Mouse (Mus musculus): ENCODE data around the gene Ulk4.

Gene Ulk4

DNA sequence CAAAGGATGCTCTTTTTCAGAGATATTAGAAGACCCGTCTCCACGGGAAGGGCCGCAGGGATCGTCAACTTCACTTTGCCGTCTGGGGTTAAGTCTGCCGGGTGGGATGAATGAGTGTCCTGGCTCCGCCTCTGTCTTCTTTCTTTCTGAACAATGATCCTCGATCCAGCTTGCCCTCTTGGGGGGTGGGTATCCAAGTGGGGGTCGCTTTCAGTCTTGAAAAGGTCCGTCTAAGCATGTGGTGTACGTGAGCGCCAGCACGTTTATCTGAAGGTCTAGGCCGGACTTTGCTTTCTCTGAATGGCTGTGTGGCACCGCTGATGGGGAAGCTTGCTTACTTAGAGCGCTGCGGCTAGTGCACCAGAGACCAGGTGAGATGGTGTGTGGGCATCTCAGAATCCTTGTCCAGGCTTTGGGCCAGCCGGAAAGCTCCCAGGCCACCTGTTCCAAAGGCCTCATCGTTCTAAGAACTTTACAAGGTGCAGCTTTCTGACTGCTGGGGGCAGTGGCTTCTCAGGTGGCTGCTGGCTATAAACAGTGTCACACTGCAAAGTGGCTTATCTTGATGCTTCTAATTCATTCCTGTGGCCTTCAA lies 23.1 kb upstream of the Ulk4 start:
- DNase-seq (ENCODE audit: low read depth, low spot score) = no peak

DNA sequence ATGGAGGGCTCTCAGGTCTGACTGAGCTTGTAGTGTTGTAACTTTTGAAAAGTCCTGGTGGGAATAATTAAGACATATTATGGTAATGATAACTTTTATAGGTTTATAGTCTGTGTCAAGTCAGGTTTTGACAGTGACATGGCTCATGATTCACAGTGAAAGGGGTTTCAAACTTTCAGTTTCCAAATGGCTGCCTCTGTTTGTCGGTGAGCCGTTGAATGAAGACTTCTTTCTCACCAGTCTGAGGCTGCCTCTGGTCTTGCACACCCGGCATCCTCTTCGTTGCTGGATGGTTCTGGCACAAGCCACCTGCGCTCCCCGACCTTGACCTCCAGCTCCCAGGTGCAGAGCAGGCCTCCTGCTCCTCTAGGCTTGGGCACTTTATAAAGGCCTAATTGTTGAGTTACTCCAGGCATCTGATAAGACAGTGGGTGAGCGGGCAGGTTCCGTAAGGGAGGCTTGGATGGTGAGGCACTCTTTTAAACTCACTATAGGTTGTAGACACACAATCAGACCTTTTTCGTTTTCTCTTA lies 22.3 kb upstream of the Ulk4 start:
- no peak for DNase-seq (ENCODE audit: low read depth, low spot score)

DNA sequence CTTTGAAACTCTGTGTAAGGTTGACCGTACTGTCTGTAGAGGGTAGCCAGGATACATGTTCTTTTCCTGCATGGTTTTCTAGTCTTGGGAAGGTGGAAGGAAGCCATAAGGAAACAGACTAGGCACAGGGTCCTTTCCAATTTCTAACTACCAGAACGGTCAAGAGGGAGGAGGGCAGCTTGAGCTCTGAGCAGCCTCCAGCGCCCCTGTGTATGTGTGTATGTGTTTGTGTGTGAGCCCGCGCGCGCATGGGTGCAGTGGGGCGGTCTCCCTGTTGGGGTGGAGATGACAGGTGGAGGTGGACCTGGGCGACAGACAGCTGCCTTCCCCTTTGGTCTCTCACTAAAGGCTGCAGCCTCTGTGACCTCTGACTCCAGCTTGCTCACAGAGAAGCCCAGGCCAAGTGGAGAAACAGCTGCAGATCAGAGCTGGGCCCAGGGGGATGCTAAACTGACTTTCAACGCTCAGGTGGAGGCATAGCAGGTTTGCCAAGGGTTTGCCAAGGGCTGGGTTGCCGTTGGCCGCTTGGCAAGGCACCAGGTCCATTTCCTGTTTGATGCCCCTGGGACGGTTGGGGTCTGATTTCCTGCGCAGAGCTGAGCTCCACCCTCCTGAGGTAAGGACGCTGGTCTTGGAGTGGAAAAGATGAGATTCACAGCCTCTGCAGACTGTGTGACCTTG lies 21.6 kb upstream of the Ulk4 start:
- DNase-seq (ENCODE audit: low read depth, low spot score) = no peak

DNA sequence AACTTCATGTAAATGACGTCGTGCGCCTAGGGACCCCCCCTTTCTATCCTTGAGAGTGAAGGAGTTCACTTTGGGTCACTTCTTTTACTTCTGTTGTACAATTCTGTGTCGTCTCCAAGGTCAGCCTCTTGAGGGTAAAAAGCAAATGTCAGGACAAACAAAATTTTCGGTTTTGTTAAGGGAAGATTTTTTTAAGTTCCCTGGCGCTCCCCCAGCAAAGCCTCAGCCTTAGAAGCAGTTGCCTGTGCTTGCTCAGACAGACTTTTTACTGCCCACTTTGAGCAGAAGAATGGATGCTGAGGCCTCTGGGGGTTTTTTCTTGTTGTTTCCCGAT lies 21.0 kb upstream of the Ulk4 start:
- DNase-seq (ENCODE audit: low read depth, low spot score) = no peak

DNA sequence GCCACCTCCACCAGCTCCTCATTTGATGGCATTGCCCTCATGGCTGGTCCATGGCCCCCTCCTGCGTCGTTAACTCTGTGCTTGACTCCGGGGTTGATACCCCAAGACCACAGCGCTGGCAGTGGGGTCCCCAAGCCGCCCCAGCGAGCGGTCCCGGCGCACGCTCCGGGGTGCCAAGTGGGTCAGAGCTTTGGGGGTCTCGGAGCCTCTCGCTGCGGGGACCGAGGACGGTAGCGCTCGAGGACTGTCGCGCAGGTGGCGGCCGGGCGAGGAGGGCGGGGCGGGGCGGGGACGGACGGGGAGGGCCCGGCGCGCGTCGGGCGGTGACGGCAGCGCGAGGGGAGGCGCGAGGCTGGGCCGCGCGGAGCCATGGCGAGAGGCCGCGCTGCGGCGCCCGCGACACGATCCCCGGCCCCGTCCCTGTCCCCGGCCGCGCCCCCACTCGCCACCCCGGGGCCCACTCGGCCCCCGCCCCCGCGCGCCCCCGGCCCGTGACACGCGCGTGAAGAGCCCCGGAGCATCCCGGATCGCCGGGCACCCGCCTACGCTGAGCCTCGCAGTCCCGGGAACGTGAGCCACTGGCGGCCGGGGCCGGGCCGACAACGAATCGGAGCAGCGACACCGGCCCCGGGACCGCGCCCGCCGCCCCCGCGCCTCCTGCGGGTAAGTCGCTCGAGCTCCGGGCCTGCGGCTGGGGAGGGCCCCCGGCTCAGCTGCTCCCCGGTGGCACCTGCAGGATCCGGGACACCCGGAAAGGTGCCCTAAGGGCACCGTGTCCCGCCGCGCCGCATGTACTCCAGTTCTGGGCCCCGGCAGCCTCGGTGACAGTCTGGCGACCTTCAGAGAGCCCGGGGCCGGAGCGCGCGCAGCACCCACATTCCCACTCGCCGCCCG lies 20.4 kb upstream of the Ulk4 start, which contains the start of gene Trak1:
TSS of gene Trak1 (plus strand) at position 332 of the 894 bp plus-strand sequence.
- DNase-seq (ENCODE audit: low read depth, low spot score) = no peak

DNA sequence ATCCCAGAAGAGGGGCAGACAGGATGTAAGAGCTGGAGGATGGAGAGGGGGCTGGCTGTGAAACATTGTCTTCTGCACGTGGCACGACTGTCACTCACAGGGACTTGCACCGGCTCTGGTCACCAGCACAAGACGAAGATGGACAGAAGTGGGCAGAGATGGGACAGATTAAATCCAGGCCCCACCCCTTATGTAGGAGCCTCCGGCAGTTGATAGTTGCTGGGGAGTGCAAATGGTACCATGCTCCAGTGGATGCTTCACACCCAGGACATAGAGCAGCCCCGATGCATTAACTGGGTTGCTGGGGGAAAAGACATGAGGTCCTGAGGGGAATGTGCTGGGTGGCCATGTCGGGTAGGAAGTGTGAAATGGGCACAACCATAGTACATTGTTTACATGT lies 18.2 kb upstream of the Ulk4 start:
- no peak for DNase-seq (ENCODE audit: low read depth, low spot score)

DNA sequence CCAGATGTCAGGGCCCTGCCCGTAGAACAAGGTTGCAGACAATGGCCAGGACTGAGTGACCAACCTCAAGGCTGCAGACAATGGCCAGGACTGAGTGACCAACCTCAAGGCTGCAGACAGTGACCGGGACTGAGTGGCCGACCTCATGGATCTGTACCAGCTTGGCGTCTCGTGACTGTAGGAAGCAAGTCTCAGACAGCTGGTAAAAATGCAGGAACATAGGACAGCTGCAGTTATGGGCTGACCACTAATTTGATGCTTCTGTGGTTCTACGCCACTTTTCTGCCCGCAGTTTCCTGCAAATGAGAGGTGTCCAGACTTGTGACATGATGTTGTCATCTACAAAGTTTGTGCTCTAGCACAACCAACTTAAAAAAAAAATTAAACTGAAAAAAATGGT lies 16.2 kb upstream of the Ulk4 start:
- no peak for DNase-seq (ENCODE audit: low read depth, low spot score)

DNA sequence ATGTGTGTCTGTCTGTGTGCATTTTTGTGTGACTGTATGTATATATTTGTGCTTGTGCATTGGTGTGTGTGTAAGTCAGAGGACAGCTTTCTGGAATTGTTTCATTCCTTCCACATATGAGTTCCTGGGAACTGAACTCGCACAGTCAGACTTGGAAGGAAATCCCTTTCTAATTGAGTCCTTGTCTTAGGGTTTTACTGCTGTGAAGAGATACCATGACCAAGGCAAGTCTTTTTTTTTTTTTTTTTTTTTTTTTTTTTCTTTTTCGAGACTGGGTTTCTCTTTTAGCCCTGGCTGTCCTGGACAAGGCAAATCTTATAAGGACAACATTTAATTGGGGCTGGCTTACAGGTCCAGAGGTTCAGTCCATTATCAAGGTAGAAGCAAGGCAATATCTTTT lies 14.3 kb upstream of the Ulk4 start:
- DNase-seq (ENCODE audit: low read depth, low spot score) = no peak

DNA sequence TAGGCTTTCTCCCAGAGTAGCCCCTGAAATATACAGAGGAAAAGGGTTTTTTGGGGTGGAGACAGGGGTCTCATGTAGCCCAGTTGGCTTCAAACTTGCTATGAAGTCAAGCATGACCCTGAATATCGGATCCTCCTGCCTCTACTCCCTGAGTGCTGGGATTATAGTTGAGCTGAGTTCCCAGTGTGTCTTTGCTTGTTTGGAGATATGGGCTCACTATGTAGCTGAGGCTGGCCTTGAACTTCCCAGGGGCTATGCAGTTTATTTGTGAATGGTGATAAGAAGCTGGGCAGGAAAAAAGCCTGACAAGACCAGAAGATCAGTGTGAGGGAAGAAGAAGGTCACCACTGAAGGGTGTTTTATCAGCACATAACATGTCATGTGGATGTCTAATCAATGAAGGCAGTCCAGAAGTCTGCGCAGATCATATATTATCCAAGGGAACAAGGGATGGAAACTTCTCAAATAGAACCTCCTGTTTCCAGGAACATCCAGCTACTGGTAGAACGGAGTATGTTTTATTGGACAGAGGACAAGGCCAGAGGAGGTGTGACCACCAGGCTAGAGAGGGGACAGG lies 9.4 kb upstream of the Ulk4 start:
- DNase-seq (ENCODE audit: low read depth, low spot score) = no peak

DNA sequence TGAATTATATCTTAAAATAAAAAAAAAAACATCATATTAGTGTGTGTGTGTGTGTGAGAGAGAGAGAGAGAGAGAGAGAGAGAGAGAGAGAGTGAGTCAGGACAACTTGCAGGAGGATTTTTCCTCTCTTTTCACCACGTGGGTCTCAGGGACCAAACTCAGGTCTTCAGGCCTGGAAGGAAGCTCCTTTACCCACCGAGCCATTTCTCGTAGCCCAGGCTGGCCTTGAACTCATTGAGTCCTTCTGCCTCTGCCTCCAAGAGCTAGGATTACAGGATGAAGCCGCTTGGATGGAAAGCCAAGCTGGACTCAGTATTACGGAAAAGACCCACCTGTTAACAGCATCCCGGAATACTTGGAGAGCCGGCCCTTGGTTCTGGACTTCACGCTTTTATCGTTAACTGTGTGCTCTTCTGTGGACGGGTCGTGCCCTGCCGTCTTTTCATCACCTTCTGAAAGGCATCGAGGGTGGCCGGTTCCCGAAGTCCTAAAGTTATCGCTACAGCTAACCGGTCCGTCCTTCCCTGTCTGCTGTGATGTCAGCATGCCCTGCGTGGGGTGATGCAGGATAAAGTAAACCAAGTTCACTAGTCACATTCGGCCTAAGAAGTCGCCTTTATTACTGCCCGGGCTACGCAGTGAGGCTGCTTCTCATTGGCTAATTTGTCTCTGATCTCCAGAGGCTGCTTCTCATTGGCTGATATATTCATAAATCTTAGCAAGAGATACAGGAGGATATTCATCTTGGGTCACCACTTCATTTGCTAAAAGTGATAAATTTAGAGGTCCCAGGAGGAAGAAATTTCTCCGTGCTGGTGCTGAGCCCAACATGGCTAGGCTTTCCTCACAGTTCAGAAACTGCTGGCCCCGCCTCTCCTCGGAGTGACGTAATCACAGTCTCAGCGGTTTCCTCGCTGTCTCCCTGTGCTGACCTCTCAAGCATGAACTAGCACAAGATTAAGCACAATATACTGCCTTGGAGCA lies 8.6 kb upstream of the Ulk4 start:
- peak; percentile 75 for DNase-seq (ENCODE audit: low read depth, low spot score)

DNA sequence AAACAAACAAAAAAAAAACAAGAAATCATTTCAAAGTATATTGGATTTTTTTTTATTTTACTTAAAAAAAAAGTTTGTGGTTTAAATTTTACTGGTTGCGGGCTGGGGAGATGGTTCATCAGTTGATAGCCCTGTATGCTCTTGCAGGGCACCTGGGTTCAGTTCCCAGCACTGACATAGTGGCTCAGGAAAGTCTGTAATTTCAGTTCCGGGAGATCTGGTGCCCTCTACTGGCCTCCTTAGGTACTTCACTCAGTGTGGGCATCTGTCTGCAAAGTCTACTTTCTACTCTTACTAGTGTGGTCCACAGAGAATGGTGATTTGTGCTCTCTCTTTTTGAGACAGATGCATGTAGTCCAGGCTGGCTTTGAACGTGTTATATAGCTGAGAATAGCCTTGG lies 7.4 kb upstream of the Ulk4 start:
- DNase-seq (ENCODE audit: low read depth, low spot score) = no peak

DNA sequence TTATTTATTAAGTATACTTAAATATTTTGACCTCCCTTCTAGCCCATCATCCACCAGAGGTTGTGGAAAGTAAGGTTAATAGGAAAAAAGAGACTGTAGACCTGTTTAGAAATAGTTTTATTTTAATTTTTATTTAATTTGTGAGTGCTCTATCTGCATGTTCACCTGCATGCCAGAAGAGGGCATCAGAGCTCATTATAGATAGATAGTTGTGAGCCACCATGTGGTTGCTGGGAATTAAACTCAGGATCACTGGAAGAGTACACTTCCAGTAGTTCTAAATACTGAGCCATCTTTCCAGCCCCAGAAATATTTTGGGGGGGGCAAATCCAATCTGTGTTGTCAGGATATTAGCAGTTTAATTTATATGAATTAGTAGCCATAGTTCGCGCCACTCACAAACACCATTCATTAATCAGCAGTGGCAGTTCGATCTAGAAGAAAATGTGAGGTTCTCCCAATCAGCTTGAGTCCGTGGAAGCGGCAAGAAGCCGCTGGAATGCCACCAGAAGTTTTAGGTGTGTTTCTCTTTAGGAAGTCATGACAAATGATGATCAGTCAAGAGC lies 6.7 kb upstream of the Ulk4 start:
- no peak for DNase-seq (ENCODE audit: low read depth, low spot score)

DNA sequence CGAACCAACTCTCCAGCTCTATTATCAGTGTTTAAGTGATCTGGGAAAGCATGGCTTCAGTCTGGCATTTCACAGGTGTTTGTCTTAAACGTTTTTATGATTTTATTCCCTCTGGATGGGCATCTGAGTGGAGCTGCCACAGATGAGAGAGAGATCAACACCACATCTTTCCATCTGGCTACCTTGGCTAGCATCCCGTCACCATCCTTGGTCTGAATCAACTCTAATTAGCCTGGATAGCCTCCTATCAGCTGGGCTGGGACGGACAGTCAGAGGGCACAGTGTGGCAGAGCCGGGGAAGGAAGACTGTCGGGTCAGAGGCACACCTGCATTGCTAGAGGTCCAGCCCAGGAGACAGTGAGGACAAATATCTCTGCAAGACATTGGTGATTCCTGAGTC lies 4.9 kb upstream of the Ulk4 start:
- no peak for DNase-seq (ENCODE audit: low read depth, low spot score)

DNA sequence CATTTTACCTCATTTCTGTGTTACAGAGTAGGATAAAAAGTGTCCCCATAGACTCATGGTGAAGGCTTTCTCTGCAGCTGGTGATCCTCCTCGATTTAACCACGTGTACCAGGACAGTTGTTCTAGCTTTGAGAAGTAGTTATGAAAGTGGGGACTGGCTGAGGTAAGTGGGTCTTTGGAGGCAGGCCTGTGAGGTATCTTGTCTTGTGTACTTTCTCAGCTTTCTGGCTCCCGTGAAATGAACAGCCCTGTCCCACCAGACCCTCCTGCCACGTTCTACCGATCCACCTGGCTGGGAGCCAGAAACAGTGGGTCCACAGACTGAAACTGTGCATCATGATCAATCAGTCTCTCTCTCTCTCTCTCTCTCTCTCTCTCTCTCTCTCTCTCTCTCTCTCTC lies 2.2 kb upstream of the Ulk4 start:
- no peak for DNase-seq (ENCODE audit: low read depth, low spot score)

DNA sequence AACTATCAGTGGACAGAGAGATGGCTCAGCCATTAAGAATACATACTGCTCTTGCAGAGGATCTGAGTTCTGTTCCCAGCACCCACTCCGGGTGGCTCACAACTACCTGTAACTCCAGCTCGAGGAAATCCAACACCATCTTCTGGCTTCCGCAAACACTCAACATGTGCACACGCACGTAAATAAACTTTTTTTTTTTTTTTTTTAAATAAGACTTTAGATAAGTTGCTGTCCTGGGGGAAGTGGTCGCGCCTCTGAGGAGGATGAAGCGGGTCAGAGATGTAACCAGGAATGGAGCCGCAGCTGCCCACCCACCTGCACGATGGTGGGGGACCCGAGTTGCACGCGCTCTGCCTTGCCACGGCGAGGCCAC lies 266 bp downstream of the Ulk4 start:
- DNase-seq (ENCODE audit: low read depth, low spot score) = no peak

DNA sequence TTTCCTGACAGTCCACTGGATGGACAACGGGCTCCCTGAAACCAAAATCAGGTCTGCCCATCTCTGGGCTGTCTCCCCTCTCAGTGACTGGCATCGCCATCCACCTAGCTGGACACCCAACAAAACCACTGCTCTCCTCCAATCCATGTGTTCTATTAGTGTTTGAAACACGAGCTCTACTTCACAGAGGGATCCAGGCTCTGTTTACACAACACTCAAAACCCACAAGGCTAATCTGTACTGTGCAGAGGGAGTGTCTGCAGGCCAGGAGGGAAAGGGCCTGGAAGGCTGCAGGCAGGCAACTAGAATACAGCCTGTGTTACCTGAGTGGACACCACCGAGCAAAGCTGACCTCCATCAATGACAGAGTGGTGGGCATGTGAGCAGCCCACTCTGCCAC lies 5.4 kb downstream of the Ulk4 start:
- no peak for DNase-seq (ENCODE audit: low read depth, low spot score)

DNA sequence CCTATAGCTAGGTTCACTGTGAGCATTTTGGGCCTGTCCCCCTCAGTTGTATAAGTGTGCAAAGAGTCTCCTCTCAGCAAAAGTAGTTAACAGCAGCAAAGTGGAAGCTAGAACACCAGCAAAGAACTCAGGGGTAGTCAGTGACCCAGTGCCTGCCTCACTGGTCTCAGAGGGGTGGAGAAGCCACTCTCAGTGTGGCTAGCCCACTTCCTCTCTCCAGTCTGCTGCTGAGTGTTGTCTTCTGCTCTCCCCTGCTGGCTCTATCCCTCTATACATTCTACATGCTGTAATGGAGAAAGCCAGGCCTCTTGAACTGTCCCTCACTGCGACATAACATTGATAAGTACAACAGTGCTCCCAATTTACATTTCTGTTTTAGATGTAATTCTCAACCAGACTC lies 5.8 kb downstream of the Ulk4 start:
- DNase-seq (ENCODE audit: low read depth, low spot score) = no peak

DNA sequence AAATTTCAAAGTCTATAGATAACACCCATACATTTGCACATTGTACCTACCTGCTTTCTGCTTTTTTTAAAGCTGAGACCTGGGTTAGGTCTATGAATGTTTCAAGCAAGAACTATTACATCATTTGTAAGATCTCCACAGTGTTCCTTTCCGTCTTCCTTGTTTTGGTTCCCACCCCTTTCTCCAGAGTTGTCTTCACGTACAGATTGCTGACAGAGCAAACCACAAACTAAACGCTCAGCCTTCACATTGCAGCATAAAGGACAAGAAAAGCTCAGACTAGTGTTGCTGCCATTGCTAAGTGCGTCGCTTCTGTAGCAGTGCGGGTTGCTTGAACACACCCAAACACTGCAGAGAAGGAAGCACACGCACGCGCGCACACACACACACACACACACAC lies 11.7 kb downstream of the Ulk4 start:
- DNase-seq (ENCODE audit: low read depth, low spot score) = no peak

DNA sequence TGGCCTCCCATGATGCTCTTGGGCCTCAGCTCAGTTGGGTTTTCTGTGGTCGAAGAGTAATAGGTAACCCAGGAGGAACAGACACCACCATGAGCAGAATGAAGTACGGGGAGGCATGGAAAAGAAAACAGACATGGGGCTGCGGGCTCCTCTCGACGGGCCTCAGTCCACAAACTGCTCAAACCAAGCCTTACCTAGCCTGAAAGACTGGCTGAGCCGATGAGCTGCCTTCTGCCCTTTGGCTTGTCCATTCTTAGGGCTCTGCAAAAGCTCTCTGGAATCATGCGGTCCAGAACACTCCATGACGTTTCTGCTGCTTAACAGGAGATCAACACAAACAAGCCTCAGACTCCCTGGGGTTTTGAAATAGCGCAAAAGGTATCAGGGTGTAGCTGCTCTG lies 19.9 kb downstream of the Ulk4 start:
- DNase-seq (ENCODE audit: low read depth, low spot score) = no peak

DNA sequence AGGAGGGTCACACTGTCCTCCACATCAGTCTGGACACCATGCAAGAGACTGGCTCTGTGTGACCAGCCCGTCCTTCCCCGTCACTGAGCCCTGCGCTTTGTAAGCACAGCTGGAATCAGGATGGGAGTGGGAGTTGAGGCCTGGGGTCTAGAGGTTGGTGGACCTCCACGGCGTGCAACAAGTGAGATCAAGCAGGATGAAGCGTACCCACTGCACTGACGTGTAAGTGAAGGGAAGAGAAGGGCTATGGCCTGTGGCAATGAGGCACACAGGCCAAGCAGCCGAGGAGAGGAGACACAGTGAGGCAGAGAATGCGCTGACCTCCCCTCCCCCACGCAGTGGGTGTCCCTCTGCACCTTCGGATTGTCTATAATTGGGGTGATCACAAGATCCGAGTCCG lies 22.2 kb downstream of the Ulk4 start:
- DNase-seq (ENCODE audit: low read depth, low spot score) = no peak

DNA sequence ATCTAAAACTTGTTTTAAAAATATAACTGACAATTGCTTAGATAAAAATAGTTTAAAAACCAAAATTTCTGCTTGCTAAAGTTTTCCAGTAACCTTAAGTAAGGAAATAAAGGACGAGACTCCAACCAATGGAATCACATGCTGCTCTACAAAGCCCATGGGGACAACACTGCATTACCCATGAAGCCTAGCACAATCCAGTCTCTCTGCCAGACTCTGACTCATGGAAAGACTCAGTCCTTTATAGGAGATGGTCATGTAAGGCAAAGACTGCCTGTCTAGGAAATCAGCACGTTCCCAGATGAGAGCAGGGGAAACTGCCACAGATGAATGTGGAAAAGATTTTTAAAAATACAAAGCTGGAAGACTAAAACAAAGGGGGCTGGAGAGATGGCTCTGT lies 23.0 kb downstream of the Ulk4 start:
- no peak for DNase-seq (ENCODE audit: low read depth, low spot score)

Data from mesoderm, embryonic 11.5 days (tissue).